Mouse (Mus musculus) embryonic facial prominence, embryonic 15.5 days (tissue): ENCODE results near the gene Pcdh17. TPM values are rescaled to one million over a fixed set of nuclear protein-coding genes. Genes with fewer than 3 reads are reported as not detected.

ENCODE experiments used
- ATAC-seq: fragments of 200-750 bp; cut with Nextera tagmentation; 2 replicates; pipeline ENCODE4 v1.8.0; 2017; ENCODE audit warnings: low read depth, moderate TSS enrichment; ENCODE audit not compliant: insufficient number of reproducible peaks, low FRiP score, low TSS enrichment
- H3K27ac ChIP-seq: fragments of 300-500 bp; sonication (generic); replicated peaks from 2 replicates; pipeline ENCODE4 v1.5.1; 2015; ENCODE audit warnings: mild to moderate bottlenecking, inconsistent platforms
- H3K27me3 ChIP-seq: fragments of 300-500 bp; sonication (generic); 2 replicates; pipeline ENCODE4 v1.6.1; 2015; ENCODE audit warnings: inconsistent platforms
- H3K36me3 ChIP-seq: fragments of 300-500 bp; sonication (generic); 2 replicates; pipeline ENCODE4 v1.6.1; 2015; ENCODE audit warnings: mild to moderate bottlenecking, inconsistent platforms
- H3K4me1 ChIP-seq: fragments of 300-500 bp; sonication (generic); 2 replicates; pipeline ENCODE4 v1.6.1; 2015; ENCODE audit warnings: inconsistent platforms
- H3K4me2 ChIP-seq: fragments of 300-500 bp; sonication (generic); replicated peaks from 2 replicates; pipeline ENCODE4 v1.6.1; 2015; ENCODE audit warnings: mild to moderate bottlenecking, inconsistent platforms
- H3K4me3 ChIP-seq: fragments of 300-500 bp; sonication (generic); replicated peaks from 2 replicates; pipeline ENCODE4 v1.5.1; 2015; ENCODE audit warnings: mild to moderate bottlenecking, inconsistent platforms
- H3K9ac ChIP-seq: fragments of 300-500 bp; sonication (generic); 2 replicates; pipeline ENCODE4 v1.6.1; 2015; ENCODE audit warnings: inconsistent platforms
- H3K9me3 ChIP-seq: fragments of 300-500 bp; sonication (generic); replicated peaks from 2 replicates; pipeline ENCODE4 v1.6.1; 2016; ENCODE audit warnings: inconsistent platforms
- WGBS: fragments of 180-500 bp; shearing (Covaris S2); methylation state at CpG from one replicate; pipeline ENCODE4 v1.1.7; 2015; 5-methylcytosine and 5-hydroxymethylcytosine counted together
- polyA plus RNA-seq: library from polyadenylated mRNA; unstranded; fragments of >200 nt; fragmentation: Nextera tagmentation; extraction: Ambion mirVana; gene quantifications from 2 replicates; pipeline ENCODE4 v1.2.1, GENCODE M21; 2015

Pcdh17 gene
- polyA plus RNA-seq = 6.8 TPM in 2 replicates

- Histone ChIP-seq H3K9me3 (no peaks in the 10 kb centered on the region), H3K9ac (peak within 1 kb of the TSS; percentile 39), H3K4me2 (peak within 1 kb of the TSS; percentile 80), H3K4me1 (peaks cover 38% of the 10 kb centered on the region), H3K36me3 (no peaks in the 10 kb centered on the region), H3K4me3 (peak within 1 kb of the TSS; percentile 63), H3K27me3 (peaks cover 27% of the 10 kb centered on the region), H3K27ac (peak within 1 kb of the TSS; percentile 83)
- WGBS = under 1% methylated on average over 31 of the region's 31 CpGs
- ATAC-seq = peak; percentile 92
Measured at GRCm38 (mm10) chr14:84443288-84443686, at the start of gene Pcdh17. TSS of gene Pcdh17 (plus strand) at chr14:84443563.

- H3K4me2 ChIP-seq = no peak overlapping the region
- no peaks in the 10 kb centered on the region for H3K9me3 ChIP-seq
- no peaks in the 10 kb centered on the region for H3K4me1 ChIP-seq
- H3K27ac ChIP-seq = no peak overlapping the region
- WGBS = 70% methylated on average over 1 of the region's 1 CpGs
- no peaks in the 10 kb centered on the region for H3K27me3 ChIP-seq
- ATAC-seq = no peak
- H3K36me3 ChIP-seq = no peaks in the 10 kb centered on the region
- H3K4me3 ChIP-seq = no peak overlapping the region
- no peak overlapping the region for H3K9ac ChIP-seq
Measured at GRCm38 (mm10) chr14:84397137-84397536, 46.2 kb upstream of the Pcdh17 start.

GRCm38 (mm10) chr14:84424736-84425135, 18.6 kb upstream of the Pcdh17 start:
- no peaks in the 10 kb centered on the region for H3K9me3 ChIP-seq
- H3K4me2 ChIP-seq = no peak overlapping the region
- no peaks in the 10 kb centered on the region for H3K27me3 ChIP-seq
- no peaks in the 10 kb centered on the region for H3K36me3 ChIP-seq
- H3K27ac ChIP-seq = no peak overlapping the region
- 52% methylated on average over 2 of the region's 2 CpGs for whole genome bisulfite sequencing
- no peak overlapping the region for H3K9ac ChIP-seq
- no peak overlapping the region for H3K4me3 ChIP-seq
- H3K4me1 ChIP-seq = no peaks in the 10 kb centered on the region
- no peak for ATAC-seq

GRCm38 (mm10) chr14:84426616-84427015, 16.7 kb upstream of the Pcdh17 start:
- Histone ChIP-seq H3K4me1 (no peaks in the 10 kb centered on the region), H3K36me3 (no peaks in the 10 kb centered on the region)
- ATAC-seq = no peak

GRCm38 (mm10) chr14:84438066-84438770, 5.1 kb upstream of the Pcdh17 start:
- Histone ChIP-seq H3K27me3 (no peaks in the 10 kb centered on the region), H3K4me2 (no peak overlapping the region), H3K4me1 (no peaks in the 10 kb centered on the region), H3K9ac (no peak overlapping the region), H3K36me3 (no peaks in the 10 kb centered on the region), H3K27ac (no peak overlapping the region), H3K9me3 (no peaks in the 10 kb centered on the region), H3K4me3 (no peak overlapping the region)
- WGBS = 24% methylated on average over 11 of the region's 11 CpGs
- no peak for ATAC-seq

More at GRCm38 (mm10) chr14:84426616-84427015, 16.7 kb upstream of the Pcdh17 start:
- Histone ChIP-seq H3K4me2 (no peak overlapping the region), H3K4me3 (no peak overlapping the region), H3K9ac (no peak overlapping the region), H3K27ac (no peak overlapping the region), H3K27me3 (no peaks in the 10 kb centered on the region), H3K9me3 (no peaks in the 10 kb centered on the region)

GRCm38 (mm10) chr14:84440903-84441302, 2.5 kb upstream of the Pcdh17 start:
- Histone ChIP-seq H3K9ac (no peak overlapping the region), H3K27me3 (peaks cover 3% of the 10 kb centered on the region; the same call in 1 of the 2 replicates), H3K36me3 (no peaks in the 10 kb centered on the region), H3K4me2 (no peak overlapping the region), H3K4me1 (peaks cover 16% of the 10 kb centered on the region; the same call in 1 of the 2 replicates), H3K9me3 (no peaks in the 10 kb centered on the region), H3K4me3 (no peak overlapping the region), H3K27ac (no peak overlapping the region)
- ATAC-seq = no peak
- WGBS = 13% methylated on average over 2 of the region's 2 CpGs

- under 1% methylated on average over 29 of the region's 30 CpGs for WGBS
- ATAC-seq = peak; percentile 63
- Histone ChIP-seq H3K36me3 (no peaks in the 10 kb centered on the region), H3K4me2 (peak overlapping the region; percentile 80), H3K27me3 (peaks cover 21% of the 10 kb centered on the region), H3K27ac (peak overlapping the region; percentile 83), H3K9ac (peak overlapping the region; percentile 39), H3K9me3 (no peaks in the 10 kb centered on the region), H3K4me1 (peaks cover 33% of the 10 kb centered on the region), H3K4me3 (peak overlapping the region; percentile 63)
Measured at GRCm38 (mm10) chr14:84442528-84443287, 655 bp upstream of the Pcdh17 start.

GRCm38 (mm10) chr14:84443761-84444160, 398 bp downstream of the Pcdh17 start:
- Histone ChIP-seq H3K4me1 (peaks cover 41% of the 10 kb centered on the region), H3K9me3 (no peaks in the 10 kb centered on the region), H3K27ac (peak overlapping the region; percentile 35), H3K4me2 (peak overlapping the region; percentile 80), H3K36me3 (no peaks in the 10 kb centered on the region), H3K9ac (no peak overlapping the region), H3K4me3 (peak overlapping the region; percentile 63), H3K27me3 (peaks cover 30% of the 10 kb centered on the region)
- ATAC-seq = no peak
- 1% methylated on average over 13 of the region's 13 CpGs for WGBS

GRCm38 (mm10) chr14:84444276-84444662, 906 bp downstream of the Pcdh17 start:
- WGBS = 0% methylated on average over 21 of the region's 21 CpGs
- Histone ChIP-seq H3K27me3 (peaks cover 30% of the 10 kb centered on the region), H3K4me1 (peaks cover 41% of the 10 kb centered on the region)

GRCm38 (mm10) chr14:84444663-84445502, 1.5 kb downstream of the Pcdh17 start:
- ATAC-seq = no peak
- H3K4me2 ChIP-seq = peak overlapping the region; percentile 80
- H3K27ac ChIP-seq = peak overlapping the region; percentile 48; the same call in 1 of the 2 replicates
- no peaks in the 10 kb centered on the region for H3K36me3 ChIP-seq
- H3K4me3 ChIP-seq = peak overlapping the region; percentile 63
- H3K9me3 ChIP-seq = no peaks in the 10 kb centered on the region
- WGBS = under 1% methylated on average over 21 of the region's 21 CpGs
- peaks cover 41% of the 10 kb centered on the region for H3K4me1 ChIP-seq
- H3K27me3 ChIP-seq = peaks cover 30% of the 10 kb centered on the region
- H3K9ac ChIP-seq = no peak overlapping the region; the same call in 1 of the 2 replicates

More at GRCm38 (mm10) chr14:84444276-84444662, 906 bp downstream of the Pcdh17 start:
- Histone ChIP-seq H3K9me3 (no peaks in the 10 kb centered on the region), H3K4me2 (peak overlapping the region; percentile 80), H3K4me3 (peak overlapping the region; percentile 63), H3K9ac (no peak overlapping the region; the same call in 1 of the 2 replicates), H3K27ac (peak overlapping the region; percentile 48; the same call in 1 of the 2 replicates), H3K36me3 (no peaks in the 10 kb centered on the region)
- no peak for ATAC-seq
